Mouse (Mus musculus) adrenal gland, postnatal 0 days (tissue): ENCODE measurements around the gene Slc35b4. TPM values are rescaled to one million over a fixed set of nuclear protein-coding genes. Genes with fewer than 3 reads are reported as not detected.

Source experiments
- polyA plus RNA-seq: library from polyadenylated mRNA; unstranded; fragments of >200 nt; fragmentation: Nextera tagmentation; extraction: Ambion mirVana; gene quantifications from 2 replicates; pipeline ENCODE4 v1.2.1, GENCODE M21; 2015

The Slc35b4 gene
- polyA plus RNA-seq = 20.9 and 22.8 TPM in 2 replicates

DNA sequence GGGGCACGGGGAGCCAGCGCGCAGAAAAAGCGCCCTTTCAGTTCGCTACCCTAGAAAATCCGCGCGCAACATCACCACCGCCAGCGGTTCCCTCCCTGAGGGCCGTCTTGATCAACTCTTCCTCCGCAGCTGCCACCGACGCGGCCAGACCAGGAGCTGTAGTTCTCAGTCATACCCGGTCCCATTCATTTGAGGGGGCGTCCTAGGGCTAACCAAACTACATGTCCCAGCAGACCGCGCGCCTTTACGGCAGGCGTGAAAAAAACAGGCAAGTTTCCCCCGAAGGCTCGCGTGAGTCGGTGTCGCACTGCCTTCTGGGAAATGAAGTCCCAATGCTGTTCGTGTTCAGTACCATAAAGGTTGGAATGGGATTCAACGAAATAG is at the start of gene Slc35b4:
Slc35b4 (minus strand) TSS at position 248 of the 384 bp plus-strand sequence.

Other genes with a start within 250 kb of the Slc35b4 start
- 0.66 and 1.4 TPM in 2 replicates for gene Lrguk, start 147.7 kb downstream of the Slc35b4 start, polyA plus RNA-seq
- gene Akr1b3, start 140.4 kb upstream of the Slc35b4 start, polyA plus RNA-seq = 202 and 270 TPM in 2 replicates
- gene Akr1b8, start 177.0 kb upstream of the Slc35b4 start, polyA plus RNA-seq = 40.6 and 92.1 TPM in 2 replicates
- 66.3 and 117 TPM in 2 replicates for gene Akr1b10, start 207.1 kb upstream of the Slc35b4 start, polyA plus RNA-seq
- 1,864 and 2,993 TPM in 2 replicates for gene Akr1b7, start 235.2 kb upstream of the Slc35b4 start, polyA plus RNA-seq